Mouse (Mus musculus): ENCODE measurements at regions not wholly inside any gene's neighbourhood (a gene's known extent, or its start where the extent isn't known, plus 50 kb on each side); places are given as distances from the start of the nearest gene placed in this dataset.
"Not testable (repeated sequence)": the region's sequence is repeated elsewhere in the genome, so short reads cannot be mapped to it uniquely, and the experiment has no call there.

- Histone ChIP-seq H3K4me3 (ENCODE audit: low read length) (no peak overlapping the region), H3K9ac (ENCODE audit: low read depth, low read length) (no peak overlapping the region), H3K27me3 (replicated peaks; ENCODE audit: control insufficient read depth, insufficient read depth, low read length) (no peaks in the 10 kb centered on the region), H3K4me2 (ENCODE audit: low read length) (no peak overlapping the region), H3K9me3 (ENCODE audit: control insufficient read depth, low read length) (no peaks in the 10 kb centered on the region), H3K4me1 (ENCODE audit: control insufficient read depth, insufficient read depth, low read depth, low read length) (no peaks in the 10 kb centered on the region), H3K27ac (ENCODE audit: low read depth, low read length) (no peak overlapping the region), H3K36me3 (ENCODE audit: control insufficient read depth, insufficient read depth, low read length) (no peaks in the 10 kb centered on the region)
- WGBS, result 25% methylated on average over 3 of the region's 3 CpGs
- peak; percentile 71 for ATAC-seq
Measured at GRCm38 (mm10) chr9:9375304-9375904, 136.5 kb upstream of the Arhgap42 start.

- H3K9ac ChIP-seq (ENCODE audit: low read depth, low read length), result no peak overlapping the region
- H3K4me1 ChIP-seq (ENCODE audit: control insufficient read depth, insufficient read depth, low read depth, low read length), result no peaks in the 10 kb centered on the region
- H3K27ac ChIP-seq (ENCODE audit: low read depth, low read length), result no peak overlapping the region
- no peak for ATAC-seq
- H3K4me2 ChIP-seq (ENCODE audit: low read length), result no peak overlapping the region
- no peaks in the 10 kb centered on the region for H3K27me3 ChIP-seq (replicated peaks; ENCODE audit: control insufficient read depth, insufficient read depth, low read length)
- H3K36me3 ChIP-seq (ENCODE audit: control insufficient read depth, insufficient read depth, low read length), result no peaks in the 10 kb centered on the region
- WGBS, result 52% methylated on average over 1 of the region's 1 CpGs
- no peak overlapping the region for H3K4me3 ChIP-seq (ENCODE audit: low read length)
- H3K9me3 ChIP-seq (ENCODE audit: control insufficient read depth, low read length), result no peaks in the 10 kb centered on the region
Measured at GRCm38 (mm10) chr9:9372594-9372993, 133.7 kb upstream of the Arhgap42 start.

GRCm38 (mm10) chr9:9368731-9369130 lies 129.8 kb upstream of the Arhgap42 start:
- H3K27ac ChIP-seq (ENCODE audit: low read depth, low read length), result no peak overlapping the region
- H3K4me2 ChIP-seq (ENCODE audit: low read length), result no peak overlapping the region
- no peaks in the 10 kb centered on the region for H3K27me3 ChIP-seq (replicated peaks; ENCODE audit: control insufficient read depth, insufficient read depth, low read length)
- H3K4me1 ChIP-seq (ENCODE audit: control insufficient read depth, insufficient read depth, low read depth, low read length), result no peaks in the 10 kb centered on the region
- no peak for ATAC-seq
- no peaks in the 10 kb centered on the region for H3K9me3 ChIP-seq (ENCODE audit: control insufficient read depth, low read length)
- 88% methylated on average over 1 of the region's 1 CpGs for WGBS
- H3K9ac ChIP-seq (ENCODE audit: low read depth, low read length), result no peak overlapping the region
- no peak overlapping the region for H3K4me3 ChIP-seq (ENCODE audit: low read length)
- no peaks in the 10 kb centered on the region for H3K36me3 ChIP-seq (ENCODE audit: control insufficient read depth, insufficient read depth, low read length)

GRCm38 (mm10) chr9:9342456-9343185 lies 103.7 kb upstream of the Arhgap42 start:
- Histone ChIP-seq H3K9ac (ENCODE audit: low read depth, low read length) (no peak overlapping the region), H3K27ac (ENCODE audit: low read depth, low read length) (no peak overlapping the region), H3K4me2 (ENCODE audit: low read length) (no peak overlapping the region), H3K9me3 (ENCODE audit: control insufficient read depth, low read length) (no peaks in the 10 kb centered on the region), H3K4me3 (ENCODE audit: low read length) (no peak overlapping the region), H3K4me1 (ENCODE audit: control insufficient read depth, insufficient read depth, low read depth, low read length) (no peaks in the 10 kb centered on the region), H3K27me3 (replicated peaks; ENCODE audit: control insufficient read depth, insufficient read depth, low read length) (no peaks in the 10 kb centered on the region), H3K36me3 (ENCODE audit: control insufficient read depth, insufficient read depth, low read length) (no peaks in the 10 kb centered on the region)
- WGBS, result 71% methylated on average over 1 of the region's 1 CpGs
- ATAC-seq, result no peak

GRCm38 (mm10) chr9:9318624-9319023 lies 79.7 kb upstream of the Arhgap42 start:
- Histone ChIP-seq H3K4me3 (ENCODE audit: low read length) (no peak overlapping the region), H3K27me3 (replicated peaks; ENCODE audit: control insufficient read depth, insufficient read depth, low read length) (no peaks in the 10 kb centered on the region), H3K36me3 (ENCODE audit: control insufficient read depth, insufficient read depth, low read length) (no peaks in the 10 kb centered on the region), H3K9ac (ENCODE audit: low read depth, low read length) (no peak overlapping the region), H3K27ac (ENCODE audit: low read depth, low read length) (no peak overlapping the region), H3K4me1 (ENCODE audit: control insufficient read depth, insufficient read depth, low read depth, low read length) (no peaks in the 10 kb centered on the region), H3K4me2 (ENCODE audit: low read length) (no peak overlapping the region), H3K9me3 (ENCODE audit: control insufficient read depth, low read length) (no peaks in the 10 kb centered on the region)
- WGBS, result 87% methylated on average over 1 of the region's 1 CpGs
- ATAC-seq, result no peak

GRCm38 (mm10) chr9:9316021-9316420 lies 77.1 kb upstream of the Arhgap42 start:
- H3K36me3 ChIP-seq (ENCODE audit: control insufficient read depth, insufficient read depth, low read length), result no peaks in the 10 kb centered on the region
- H3K4me3 ChIP-seq (ENCODE audit: low read length), result no peak overlapping the region
- H3K27me3 ChIP-seq (replicated peaks; ENCODE audit: control insufficient read depth, insufficient read depth, low read length), result no peaks in the 10 kb centered on the region
- no peaks in the 10 kb centered on the region for H3K4me1 ChIP-seq (ENCODE audit: control insufficient read depth, insufficient read depth, low read depth, low read length)
- ATAC-seq, result 0 out of 2 replicates have a peak, but pooled peaks have one; percentile 52
- H3K27ac ChIP-seq (ENCODE audit: low read depth, low read length), result no peak overlapping the region
- 81% methylated on average over 4 of the region's 4 CpGs for WGBS
- no peak overlapping the region for H3K4me2 ChIP-seq (ENCODE audit: low read length)
- no peak overlapping the region for H3K9ac ChIP-seq (ENCODE audit: low read depth, low read length)
- H3K9me3 ChIP-seq (ENCODE audit: control insufficient read depth, low read length), result no peaks in the 10 kb centered on the region

- H3K4me1 ChIP-seq (ENCODE audit: control insufficient read depth, insufficient read depth, low read depth, low read length), result no peaks in the 10 kb centered on the region
- no peaks in the 10 kb centered on the region for H3K9me3 ChIP-seq (ENCODE audit: control insufficient read depth, low read length)
- H3K27me3 ChIP-seq (replicated peaks; ENCODE audit: control insufficient read depth, insufficient read depth, low read length), result no peaks in the 10 kb centered on the region
- ATAC-seq, result 0 out of 2 replicates have a peak, but pooled peaks have one; percentile 40
- no peak overlapping the region for H3K27ac ChIP-seq (ENCODE audit: low read depth, low read length)
- H3K4me2 ChIP-seq (ENCODE audit: low read length), result no peak overlapping the region
- no peak overlapping the region for H3K4me3 ChIP-seq (ENCODE audit: low read length)
- H3K36me3 ChIP-seq (ENCODE audit: control insufficient read depth, insufficient read depth, low read length), result no peaks in the 10 kb centered on the region
- no peak overlapping the region for H3K9ac ChIP-seq (ENCODE audit: low read depth, low read length)
Measured at GRCm38 (mm10) chr9:9312274-9312673, 73.4 kb upstream of the Arhgap42 start.

- Histone ChIP-seq H3K36me3 (ENCODE audit: control insufficient read depth, insufficient read depth, low read length) (no peaks in the 10 kb centered on the region), H3K9ac (ENCODE audit: low read depth, low read length) (no peak overlapping the region), H3K4me2 (ENCODE audit: low read length) (no peak overlapping the region), H3K4me3 (ENCODE audit: low read length) (no peak overlapping the region), H3K9me3 (ENCODE audit: control insufficient read depth, low read length) (no peaks in the 10 kb centered on the region), H3K27ac (ENCODE audit: low read depth, low read length) (no peak overlapping the region), H3K4me1 (ENCODE audit: control insufficient read depth, insufficient read depth, low read depth, low read length) (no peaks in the 10 kb centered on the region), H3K27me3 (replicated peaks; ENCODE audit: control insufficient read depth, insufficient read depth, low read length) (no peaks in the 10 kb centered on the region)
- no peak for ATAC-seq
- WGBS, result 57% methylated on average over 2 of the region's 2 CpGs
Measured at GRCm38 (mm10) chr9:9311627-9312265, 72.8 kb upstream of the Arhgap42 start.

- 83% methylated on average over 6 of the region's 6 CpGs for WGBS
- H3K36me3 ChIP-seq (ENCODE audit: control insufficient read depth, insufficient read depth, low read length); H3K9ac ChIP-seq (ENCODE audit: low read depth, low read length); H3K27ac ChIP-seq (ENCODE audit: low read depth, low read length); H3K27me3 ChIP-seq (replicated peaks; ENCODE audit: control insufficient read depth, insufficient read depth, low read length); H3K9me3 ChIP-seq (ENCODE audit: control insufficient read depth, low read length); H3K4me2 ChIP-seq (ENCODE audit: low read length); ATAC-seq; H3K4me1 ChIP-seq (ENCODE audit: control insufficient read depth, insufficient read depth, low read depth, low read length); H3K4me3 ChIP-seq (ENCODE audit: low read length): not testable (repeated sequence)
Measured at GRCm38 (mm10) chr9:9311040-9311583, 72.2 kb upstream of the Arhgap42 start.
